Mouse (Mus musculus) cerebellum, adult 2 months (tissue): ENCODE measurements at regions not wholly inside any gene's neighbourhood (a gene's known extent, or its start where the extent isn't known, plus 50 kb on each side); places are given as distances from the start of the nearest gene placed in this dataset.

Source experiments
- CTCF ChIP-seq: fragments of 200-500 bp; IDR thresholded peaks from 2 replicates; pipeline ENCODE4 v1.5.1; 2011; ENCODE audit warnings: low read depth, mild to moderate bottlenecking, control low read depth, low read length, moderate library complexity, borderline replicate concordance; ENCODE audit not compliant: insufficient read depth
- POLR2A ChIP-seq: fragments of 200-500 bp; IDR thresholded peaks from 2 replicates; pipeline ENCODE4 v1.6.1; 2011; ENCODE audit warnings: low read length, control low read depth, borderline replicate concordance; ENCODE audit not compliant: insufficient read depth

DNA sequence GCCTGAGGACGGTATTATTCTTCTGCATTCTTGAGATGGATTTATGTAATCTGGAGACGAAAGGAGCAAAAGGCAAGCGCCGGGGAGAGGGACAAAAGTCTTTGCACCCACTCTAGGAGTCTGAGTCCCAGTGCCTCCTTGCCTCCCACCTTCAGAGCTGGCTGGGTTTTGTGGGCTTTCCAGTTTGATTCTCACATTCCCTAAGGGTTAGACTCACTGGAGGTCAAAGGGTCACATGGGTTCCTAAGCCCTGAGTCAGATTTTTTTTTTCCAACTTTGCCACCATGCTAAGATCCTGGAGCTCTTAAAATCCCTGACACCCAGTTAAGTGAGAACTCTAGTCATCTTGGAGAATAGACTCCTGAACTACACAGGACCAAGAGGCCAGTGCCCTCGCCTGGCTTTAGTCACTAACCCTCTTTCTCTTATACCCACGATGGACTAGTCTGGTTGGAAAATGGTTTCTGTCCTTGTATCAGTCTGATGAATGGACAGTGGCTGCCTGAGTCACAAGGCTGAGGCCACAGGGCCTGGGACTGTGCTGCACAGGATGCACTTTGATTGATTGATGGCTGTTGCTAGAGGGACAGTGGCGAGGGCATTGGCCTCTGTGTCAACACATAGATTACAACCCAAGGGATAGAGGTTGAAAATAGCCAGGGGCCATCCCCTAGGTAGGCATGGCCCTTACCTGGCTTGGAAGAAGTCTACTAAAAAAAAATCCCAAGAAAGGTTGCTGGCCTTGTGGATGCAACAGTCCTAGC, 161.9 kb downstream of the Rab11fip4 start:
- TF ChIP-seq POLR2A (no peak), CTCF (no peak)
